Mouse (Mus musculus) lung, postnatal 14 days (tissue): ENCODE data around the gene Olfr520.
"Not testable (repeated sequence)": the region's sequence is repeated elsewhere in the genome, so short reads cannot be mapped to it uniquely, and the experiment has no call there.

ENCODE experiments used
- DNase-seq: peaks from one replicate; pipeline ENCODE4 v3.0.0; 2021

Gene Olfr520

GRCm38 (mm10) chr7:99716536-99716935, 13.5 kb upstream of the Olfr520 start:
- DNase-seq = no peak

DNA sequence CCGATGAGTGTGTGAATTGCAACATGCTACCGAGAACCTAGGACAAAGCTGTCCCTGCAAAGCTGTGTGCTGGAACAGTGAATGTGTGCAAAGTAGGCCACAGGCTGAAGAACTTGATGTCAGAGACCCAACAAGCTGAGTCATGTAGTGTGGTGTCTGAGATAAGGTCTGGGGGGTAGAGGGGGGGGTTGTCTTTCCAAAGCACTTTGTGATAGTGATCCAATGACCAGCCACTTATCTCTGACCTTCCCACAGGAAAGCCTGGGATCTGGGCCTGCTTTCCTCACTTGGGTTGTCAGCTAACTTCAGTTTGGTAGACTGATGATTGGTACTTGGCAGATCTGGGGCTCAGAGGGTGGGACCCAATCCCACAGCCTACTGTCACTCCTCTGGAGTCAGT, 4.5 kb downstream of the Olfr520 start:
- no peak for DNase-seq

DNA sequence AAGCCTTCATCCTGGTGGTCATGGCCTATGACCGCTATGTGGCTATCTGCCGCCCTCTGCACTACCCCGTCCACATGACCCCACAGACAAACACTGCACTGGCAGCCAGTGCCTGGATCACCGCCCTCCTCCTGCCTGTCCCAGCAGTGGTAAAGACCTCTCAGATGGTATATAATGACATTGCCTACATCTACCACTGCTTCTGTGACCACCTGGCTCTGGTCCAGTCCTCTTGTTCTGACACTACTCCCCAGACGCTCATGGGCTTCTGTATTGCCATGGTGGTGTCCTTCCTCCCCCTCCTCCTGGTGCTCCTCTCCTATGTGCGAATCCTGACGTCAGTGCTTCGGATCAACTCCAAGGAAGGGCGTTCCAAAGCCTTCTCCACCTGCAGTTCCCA, 5.4 kb downstream of the Olfr520 start:
- not testable (repeated sequence) for DNase-seq

DNA sequence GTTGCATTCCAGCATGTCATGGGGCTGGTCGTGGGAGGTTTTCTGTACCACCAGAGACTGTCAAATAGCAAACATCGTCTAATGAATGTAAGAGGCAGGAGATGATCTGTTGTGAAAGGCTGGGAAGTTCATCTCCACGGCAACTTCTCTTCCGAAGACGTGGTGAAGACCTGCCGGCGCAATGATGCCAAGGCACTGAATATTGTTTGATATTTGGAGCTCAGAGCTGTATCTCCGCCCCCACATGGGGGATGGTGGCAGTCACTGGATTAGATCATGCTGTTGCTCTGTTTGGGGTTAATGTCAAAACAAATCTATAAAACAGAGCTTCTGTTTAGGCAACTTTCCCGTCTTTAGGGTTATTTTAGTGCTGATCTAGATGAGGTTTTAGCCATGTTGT, 9.2 kb downstream of the Olfr520 start:
- peak; percentile 1 for DNase-seq

DNA sequence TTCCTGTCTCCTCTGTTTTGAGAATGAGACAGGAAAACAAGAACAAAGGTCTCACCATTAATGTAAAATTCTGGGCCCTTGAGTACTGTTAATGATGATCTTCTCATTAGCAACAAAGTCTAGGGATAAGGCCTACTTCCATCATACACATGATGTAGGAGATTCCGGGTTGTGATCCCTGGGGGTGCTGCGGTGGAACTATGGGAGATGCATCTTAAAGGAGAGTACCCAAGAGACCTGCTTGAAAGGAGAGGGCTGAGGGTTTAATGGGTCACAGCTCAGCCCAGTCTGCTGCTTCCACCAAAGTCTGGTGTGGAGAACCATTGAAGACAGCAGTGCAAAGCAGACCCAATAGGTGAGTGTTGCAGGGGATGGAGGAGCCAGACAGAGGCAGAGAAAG, 33.1 kb downstream of the Olfr520 start, which contains the start of gene Olfr521:
Gene Olfr521, plus strand, starts transcription at position 301 of the 400 bp plus-strand sequence.
- DNase-seq = no peak

GRCm38 (mm10) chr7:99781385-99781784, 51.3 kb downstream of the Olfr520 start:
- no peak for DNase-seq

GRCm38 (mm10) chr7:99781916-99782315, 51.8 kb downstream of the Olfr520 start:
- DNase-seq = peak; percentile 12

- DNase-seq = no peak
Measured at GRCm38 (mm10) chr7:99783421-99783820, 53.3 kb downstream of the Olfr520 start.

DNA sequence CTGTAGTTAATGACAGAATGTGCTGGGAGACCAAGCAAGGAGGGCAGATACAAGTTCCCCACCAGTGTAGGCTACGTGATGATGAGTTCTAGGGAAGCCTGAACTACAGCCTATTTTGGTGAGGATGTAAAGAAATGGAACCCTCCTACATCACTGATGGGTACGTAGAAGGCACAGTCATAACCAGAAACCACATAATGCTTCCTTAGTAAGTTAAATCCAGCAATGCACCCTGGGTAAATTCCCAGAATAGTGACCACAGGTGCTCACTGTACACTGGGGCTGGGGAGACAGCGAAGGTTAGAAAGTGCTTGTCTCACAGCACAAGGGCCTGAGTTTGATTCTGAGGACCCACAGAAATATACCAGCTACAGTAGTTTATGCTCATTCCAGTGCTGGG, 55.5 kb downstream of the Olfr520 start:
- DNase-seq = no peak
